Mouse (Mus musculus) spleen, adult 18-20 months (tissue): Measurements from ENCODE around the gene Sema4b.

Experiments
- DNase-seq, 2 experiments: peaks; one replicate each; pipeline ENCODE4 v3.0.0; 2022; ENCODE audit warnings: mixed read lengths in 2 of 2

Sema4b gene

DNA sequence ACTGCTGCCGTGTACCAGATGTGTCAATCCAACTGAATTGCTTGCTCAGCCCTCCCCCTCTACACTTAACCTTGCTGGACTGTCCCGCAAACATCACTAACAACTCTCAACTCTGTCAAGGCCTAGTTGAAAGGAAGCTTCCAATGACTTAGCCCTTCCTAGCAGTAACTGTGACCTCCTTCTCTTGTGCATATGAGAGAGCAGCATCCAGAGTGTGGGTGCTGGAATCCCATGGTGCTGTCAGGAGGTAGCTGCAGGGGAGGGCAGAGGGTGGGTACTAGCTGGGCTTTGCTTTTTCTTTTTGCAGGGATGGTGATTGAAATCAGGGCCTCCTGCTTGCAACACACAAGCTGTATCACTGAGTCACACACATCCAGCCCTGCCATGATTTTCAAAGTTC, 86.8 kb downstream of the Sema4b start:
- DNase-seq: no peak
